ENCODE assay signal across 32 mouse cellular contexts in genomic region chr10:123031449-123031848, GRCm38 (mm10).
"Had no signal": no experiment of that assay in that cellular context is flagged by ENCODE, and none has a peak within 500 bp of the region (broad histone marks: within the 10 kb centered on the region; RNA-seq: fewer than 3 reads in every experiment).

No protein-coding gene starts in this region.

- H3K4me2 ChIP-seq: limb, embryonic 12.5 days; limb, embryonic 13.5 days; limb, embryonic 15.5 days; liver, embryonic 11.5 days; liver, embryonic 12.5 days; liver, embryonic 13.5 days; liver, embryonic 15.5 days; lung, embryonic 14.5 days; lung, embryonic 15.5 days; midbrain, embryonic 11.5 days; midbrain, embryonic 12.5 days; midbrain, embryonic 13.5 days; midbrain, embryonic 15.5 days; neural tube, embryonic 12.5 days had no signal

- DNase-seq: left cerebral cortex, postnatal 4 days; liver; liver, embryonic 13.5 days; liver, postnatal 0 days; lung, adult 18-20 months; lung, adult 2 months; lung, embryonic 14.5 days; lung, postnatal 10 days; lung, postnatal 14 days; lung, postnatal 36 days; lung, postnatal 4 days; midbrain, embryonic 14.5 days had no signal

- H3K4me3 ChIP-seq: limb, embryonic 10.5 days; limb, embryonic 12.5 days; limb, embryonic 13.5 days; limb, embryonic 15.5 days; liver, embryonic 12.5 days; liver, embryonic 13.5 days; liver, embryonic 15.5 days; lung, embryonic 15.5 days; megakaryocyte, embryonic 14.5 days; midbrain, embryonic 10.5 days; midbrain, embryonic 12.5 days; midbrain, embryonic 13.5 days; midbrain, embryonic 15.5 days; myocyte; neural tube, embryonic 12.5 days had no signal

- H3K9ac ChIP-seq: limb, embryonic 12.5 days; limb, embryonic 13.5 days; limb, embryonic 15.5 days; liver, embryonic 12.5 days; liver, embryonic 13.5 days; liver, embryonic 14.5 days; liver, embryonic 15.5 days; liver, postnatal 0 days; lung, embryonic 14.5 days; lung, embryonic 15.5 days; midbrain, embryonic 12.5 days; midbrain, embryonic 13.5 days; midbrain, embryonic 15.5 days; neural tube, embryonic 12.5 days had no signal

- H3K27me3 ChIP-seq: limb, embryonic 12.5 days; limb, embryonic 13.5 days; limb, embryonic 15.5 days; liver, embryonic 12.5 days; liver, embryonic 13.5 days; liver, embryonic 15.5 days; lung, embryonic 15.5 days; megakaryocyte, embryonic 14.5 days; midbrain, embryonic 12.5 days; midbrain, embryonic 13.5 days; midbrain, embryonic 15.5 days; neural tube, embryonic 12.5 days had no signal

- H3K9me3 ChIP-seq: limb, embryonic 10.5 days; limb, embryonic 12.5 days; limb, embryonic 13.5 days; limb, embryonic 15.5 days; liver, embryonic 12.5 days; liver, embryonic 13.5 days; liver, embryonic 15.5 days; lung, embryonic 15.5 days; megakaryocyte, embryonic 14.5 days; midbrain, embryonic 10.5 days; midbrain, embryonic 12.5 days; midbrain, embryonic 13.5 days; midbrain, embryonic 15.5 days; neural tube, embryonic 12.5 days had no signal

- H3K27ac ChIP-seq: limb, embryonic 10.5 days; limb, embryonic 12.5 days; limb, embryonic 13.5 days; limb, embryonic 15.5 days; liver, embryonic 12.5 days; liver, embryonic 13.5 days; liver, embryonic 14.5 days; liver, embryonic 15.5 days; lung, embryonic 15.5 days; macrophage; midbrain, embryonic 10.5 days; midbrain, embryonic 12.5 days; midbrain, embryonic 13.5 days; midbrain, embryonic 15.5 days; neural tube, embryonic 12.5 days had no signal

- H3K4me1 ChIP-seq: limb, embryonic 10.5 days; limb, embryonic 12.5 days; limb, embryonic 13.5 days; limb, embryonic 15.5 days; liver, embryonic 12.5 days; liver, embryonic 13.5 days; liver, embryonic 15.5 days; lung, embryonic 15.5 days; midbrain, embryonic 10.5 days; midbrain, embryonic 12.5 days; midbrain, embryonic 13.5 days; midbrain, embryonic 15.5 days; neural tube, embryonic 12.5 days had no signal

- ATAC-seq: liver, embryonic 12.5 days; liver, postnatal 0 days; lung, postnatal 0 days; midbrain, embryonic 13.5 days; midbrain, embryonic 15.5 days; midbrain, embryonic 16.5 days had no signal
